Mouse (Mus musculus): ENCODE measurements around the gene Slc39a11. TPM values are rescaled to one million over a fixed set of nuclear protein-coding genes. Genes with fewer than 3 reads are reported as not detected.

Slc39a11 gene
- polyA plus RNA-seq, 1 experiment from 2014 or later, result 31.2 TPM

DNA sequence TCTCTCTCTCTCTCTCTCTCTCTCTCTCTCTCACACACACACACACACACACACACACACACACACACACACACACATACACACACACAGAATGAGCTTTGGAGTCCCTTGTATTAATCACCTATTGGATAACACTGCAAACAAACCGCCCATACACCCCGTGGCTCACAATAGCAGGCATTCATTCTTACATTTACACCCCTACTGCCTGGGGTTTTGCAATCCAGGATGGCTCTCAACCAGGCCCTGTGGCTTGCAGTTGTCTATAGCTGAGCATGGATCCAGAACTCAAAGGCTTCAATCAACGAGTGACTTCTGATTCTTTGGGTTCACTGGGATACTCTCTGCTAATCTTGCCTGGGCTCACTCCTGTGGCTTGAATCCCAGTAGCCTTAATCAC lies 424.1 kb downstream of the Slc39a11 start:
- WGBS, result 66% methylated on average over 3 of the region's 3 CpGs
- Histone ChIP-seq H3K4me2 (replicated peaks) (no peak overlapping the region), H3K27ac (no peak overlapping the region), H3K27me3 (peaks cover 82% of the 10 kb centered on the region), H3K9ac (replicated peaks) (no peak overlapping the region), H3K4me1 (replicated peaks) (peaks cover 21% of the 10 kb centered on the region), H3K4me3 (replicated peaks) (no peak overlapping the region), H3K9me3 (no peaks in the 10 kb centered on the region), H3K36me3 (no peaks in the 10 kb centered on the region)
- no peak for ATAC-seq

DNA sequence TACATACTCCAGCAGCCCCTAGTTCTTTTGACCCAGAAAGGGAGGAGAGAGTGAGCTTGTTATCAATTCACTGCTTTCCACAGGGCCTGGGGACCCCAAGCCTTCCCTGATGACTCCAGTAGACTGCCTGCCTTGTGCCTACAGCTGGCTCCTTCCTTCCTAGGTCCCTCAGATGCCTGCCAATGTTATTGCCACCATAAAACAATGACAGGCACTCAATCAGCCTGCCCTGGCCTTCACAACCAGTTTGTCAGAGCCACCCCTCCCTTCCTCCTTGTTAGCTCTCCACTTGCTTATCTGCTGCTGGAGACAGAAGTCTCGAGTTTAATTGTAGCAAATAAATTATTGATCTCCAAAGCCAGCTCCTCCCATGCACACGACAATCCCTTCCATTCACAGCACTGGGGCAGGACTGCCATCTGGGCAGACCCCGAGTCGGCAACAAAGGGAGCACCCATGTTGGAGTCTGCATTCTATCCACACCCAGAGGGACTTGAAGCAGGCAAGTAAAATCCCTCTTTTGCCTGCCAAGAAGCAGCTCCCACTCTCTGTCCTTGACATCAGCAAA lies 426.0 kb downstream of the Slc39a11 start:
- no peak for ATAC-seq
- Histone ChIP-seq H3K4me3 (replicated peaks) (no peak overlapping the region), H3K4me1 (replicated peaks) (peaks cover 17% of the 10 kb centered on the region), H3K36me3 (no peaks in the 10 kb centered on the region), H3K27me3 (peaks cover 90% of the 10 kb centered on the region), H3K9ac (replicated peaks) (no peak overlapping the region), H3K27ac (no peak overlapping the region), H3K9me3 (0 out of 2 replicates have a peak, but pooled peaks cover 7% of the 10 kb centered on the region), H3K4me2 (replicated peaks) (no peak overlapping the region)
- WGBS, result 69% methylated on average over 4 of the region's 4 CpGs

DNA sequence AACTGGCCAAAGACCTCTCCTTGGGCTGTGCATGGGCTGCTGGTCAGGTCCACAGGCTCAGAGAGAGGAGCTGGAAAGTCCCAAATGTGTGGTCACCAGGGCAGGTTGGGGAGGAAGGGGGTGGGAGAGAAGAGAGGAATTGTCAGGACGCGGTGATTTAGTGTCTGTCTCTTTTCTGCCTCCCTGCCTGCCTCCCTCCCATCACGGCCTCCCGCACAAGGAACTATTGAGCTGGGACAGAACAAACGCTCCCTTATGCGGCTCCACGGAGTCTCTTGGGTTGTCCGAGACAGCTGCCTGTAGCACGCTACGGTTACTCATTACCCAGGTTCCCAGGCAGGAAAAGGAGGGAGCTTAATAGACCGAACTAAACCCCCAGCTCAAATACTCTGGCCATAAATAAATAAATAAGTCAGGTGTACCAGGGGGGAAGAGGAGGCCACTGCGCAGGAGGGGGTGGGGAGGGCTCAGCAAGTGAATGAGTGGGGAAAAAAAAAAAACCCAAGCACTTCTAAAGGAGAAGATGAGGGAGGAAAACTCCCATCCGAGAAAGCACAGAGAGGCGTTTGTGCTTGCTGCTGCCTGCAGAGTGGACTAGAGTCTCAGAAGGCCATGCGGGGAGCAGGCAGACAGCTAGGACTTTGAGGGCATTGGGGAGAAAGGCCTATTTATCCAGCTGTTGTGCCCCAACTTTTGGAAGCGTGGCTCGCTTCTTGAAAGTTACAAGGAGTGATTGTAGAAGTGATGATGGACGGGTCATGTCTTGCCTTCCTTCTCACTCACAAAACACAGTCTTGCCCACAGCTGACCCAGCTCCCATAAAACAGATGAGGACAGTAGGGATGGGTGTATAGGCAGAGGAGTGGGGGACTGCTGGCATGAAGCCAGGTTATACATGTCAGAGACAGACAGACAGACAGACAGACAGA lies 428.3 kb downstream of the Slc39a11 start:
- Histone ChIP-seq H3K27me3 (peaks cover 91% of the 10 kb centered on the region), H3K9me3 (0 out of 2 replicates have a peak, but pooled peaks cover 7% of the 10 kb centered on the region), H3K9ac (replicated peaks) (no peak overlapping the region), H3K4me1 (replicated peaks) (peaks cover 17% of the 10 kb centered on the region), H3K4me3 (replicated peaks) (no peak overlapping the region), H3K36me3 (no peaks in the 10 kb centered on the region), H3K27ac (peak overlapping the region; percentile 61), H3K4me2 (replicated peaks) (peak overlapping the region; percentile 19)
- WGBS, result 33% methylated on average over 18 of the region's 18 CpGs
- peak; percentile 77 for ATAC-seq

DNA sequence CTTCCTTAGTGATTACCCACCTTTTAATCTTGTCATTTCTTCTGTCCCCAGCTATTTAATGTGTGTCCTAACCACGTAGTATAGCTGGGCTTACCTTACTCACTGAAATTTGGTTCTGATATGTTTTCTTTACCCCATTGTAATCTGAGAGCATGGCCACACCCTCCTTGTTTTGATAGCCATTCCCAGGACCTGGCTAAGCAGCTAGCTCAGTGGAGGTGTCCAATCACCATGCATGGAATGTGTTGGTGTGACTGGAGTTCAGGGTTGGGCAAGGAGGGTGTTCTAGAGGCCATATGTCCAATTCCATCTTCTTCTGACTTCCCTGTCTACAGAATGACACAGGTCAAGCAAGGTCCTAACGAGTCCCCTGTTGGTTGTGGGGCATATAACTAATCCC lies 429.2 kb downstream of the Slc39a11 start:
- H3K27me3 ChIP-seq, result peaks cover 91% of the 10 kb centered on the region
- no peak for ATAC-seq

DNA sequence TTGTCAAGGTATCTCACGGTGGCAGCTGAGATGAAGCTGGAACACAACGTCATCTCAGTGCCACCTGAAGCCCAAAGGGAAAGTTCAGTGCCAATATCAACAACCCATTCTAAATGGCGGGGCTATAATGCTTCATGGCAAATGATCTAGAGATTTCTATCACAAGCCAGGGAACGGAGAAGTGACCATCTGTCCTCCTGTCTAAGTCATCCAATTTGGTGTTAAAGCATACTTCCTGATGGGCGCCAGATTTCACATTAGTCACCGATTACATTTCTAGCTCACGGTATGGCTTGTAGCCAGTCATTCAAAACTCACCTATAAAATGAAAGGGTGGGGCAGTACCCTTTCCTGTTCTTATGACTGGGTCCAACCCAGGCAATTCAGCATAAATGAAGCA lies 435.1 kb downstream of the Slc39a11 start:
- peaks cover 9% of the 10 kb centered on the region for H3K4me1 ChIP-seq (replicated peaks)
- H3K27me3 ChIP-seq, result peaks cover 83% of the 10 kb centered on the region
- no peak overlapping the region for H3K9ac ChIP-seq (replicated peaks)
- no peak overlapping the region for H3K4me2 ChIP-seq (replicated peaks)
- H3K36me3 ChIP-seq, result no peaks in the 10 kb centered on the region
- 96% methylated on average over 7 of the region's 7 CpGs for WGBS
- no peak for ATAC-seq
- no peak overlapping the region for H3K4me3 ChIP-seq (replicated peaks)
- H3K9me3 ChIP-seq, result 0 out of 2 replicates have a peak, but pooled peaks cover 9% of the 10 kb centered on the region
- H3K27ac ChIP-seq, result no peak overlapping the region

More for the DNA sequence above, 429.2 kb downstream of the Slc39a11 start:
- 82% methylated on average over 2 of the region's 2 CpGs for WGBS
- H3K4me1 ChIP-seq (replicated peaks), result peaks cover 17% of the 10 kb centered on the region
- no peaks in the 10 kb centered on the region for H3K36me3 ChIP-seq
- no peak overlapping the region for H3K9ac ChIP-seq (replicated peaks)
- H3K27ac ChIP-seq, result no peak overlapping the region
- H3K4me3 ChIP-seq (replicated peaks), result no peak overlapping the region
- H3K9me3 ChIP-seq, result 0 out of 2 replicates have a peak, but pooled peaks cover 7% of the 10 kb centered on the region
- no peak overlapping the region for H3K4me2 ChIP-seq (replicated peaks)

DNA sequence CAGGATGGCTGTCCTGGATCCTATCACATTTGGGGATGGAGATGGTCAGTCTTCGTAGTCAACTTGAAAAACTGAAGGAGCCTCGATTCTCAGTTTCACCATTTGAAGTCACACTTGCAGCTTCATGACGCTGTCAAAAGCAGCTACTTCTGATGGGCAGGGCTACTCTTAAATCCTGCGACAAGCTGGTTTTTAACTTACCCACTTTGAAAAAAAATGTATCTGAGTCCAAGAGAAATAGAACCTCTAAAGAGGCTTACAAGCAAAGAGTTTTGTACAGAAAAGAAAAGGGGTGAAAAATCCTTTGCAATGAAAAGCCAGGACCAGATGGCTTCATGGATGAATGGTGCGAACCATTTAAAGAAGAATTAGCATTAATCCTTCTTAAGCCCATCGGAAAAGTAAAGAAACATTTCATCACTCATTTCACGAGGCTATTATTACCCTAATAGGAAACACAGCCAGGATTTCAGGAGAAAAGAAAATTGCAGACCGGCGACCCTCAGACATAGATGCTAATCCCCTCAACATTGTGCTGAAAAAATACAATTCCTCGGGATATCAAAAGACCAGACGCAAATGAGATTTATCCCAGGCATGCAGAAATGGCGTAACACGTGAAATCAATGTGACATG lies 437.4 kb downstream of the Slc39a11 start:
- H3K36me3 ChIP-seq, result no peaks in the 10 kb centered on the region
- peaks cover 9% of the 10 kb centered on the region for H3K4me1 ChIP-seq (replicated peaks)
- H3K27ac ChIP-seq, result no peak overlapping the region
- H3K27me3 ChIP-seq, result peaks cover 83% of the 10 kb centered on the region
- peak; percentile 48; the same call in 1 of the 2 replicates for ATAC-seq
- 10% methylated on average over 13 of the region's 13 CpGs for WGBS
- 0 out of 2 replicates have a peak, but pooled peaks cover 6% of the 10 kb centered on the region for H3K9me3 ChIP-seq
- H3K9ac ChIP-seq (replicated peaks), result no peak overlapping the region
- H3K4me2 ChIP-seq (replicated peaks), result no peak overlapping the region
- H3K4me3 ChIP-seq (replicated peaks), result no peak overlapping the region

DNA sequence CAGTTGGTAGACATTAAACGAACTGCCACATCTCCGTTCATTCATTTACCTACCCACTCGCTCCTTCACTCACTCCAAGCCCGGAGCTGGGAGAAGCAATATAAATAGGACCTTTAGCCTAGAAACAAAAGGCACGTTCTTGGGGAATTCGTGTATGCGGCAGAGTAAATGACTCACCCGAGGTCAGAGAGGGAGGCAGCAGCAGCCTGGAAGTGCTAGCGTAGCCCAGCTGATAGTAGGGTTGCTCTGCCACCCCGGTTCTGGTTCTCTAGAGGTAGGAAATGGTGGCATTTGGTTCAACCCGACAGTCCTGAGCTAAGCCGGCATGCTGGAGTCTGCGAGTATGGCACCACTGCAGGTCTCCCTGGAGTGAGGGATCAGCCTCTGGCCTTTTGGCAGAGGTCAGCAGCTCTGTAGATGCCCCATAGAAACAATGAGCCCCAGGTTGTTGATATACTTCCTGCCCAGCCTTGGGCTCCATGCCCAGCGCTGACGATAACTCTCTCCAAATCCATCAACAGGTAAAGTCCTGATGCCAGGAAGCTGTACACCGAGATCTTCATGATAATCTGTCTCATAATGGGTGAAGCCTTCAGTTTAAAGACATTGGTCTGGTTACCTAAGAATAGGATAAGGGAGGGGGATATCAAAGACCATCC lies 440.5 kb downstream of the Slc39a11 start:
- peaks cover 84% of the 10 kb centered on the region for H3K27me3 ChIP-seq
- no peak for ATAC-seq
- peaks cover 9% of the 10 kb centered on the region for H3K4me1 ChIP-seq (replicated peaks)
- no peak overlapping the region for H3K4me3 ChIP-seq (replicated peaks)
- H3K27ac ChIP-seq, result no peak overlapping the region
- H3K4me2 ChIP-seq (replicated peaks), result no peak overlapping the region
- H3K36me3 ChIP-seq, result no peaks in the 10 kb centered on the region
- 0 out of 2 replicates have a peak, but pooled peaks cover 1% of the 10 kb centered on the region for H3K9me3 ChIP-seq
- no peak overlapping the region for H3K9ac ChIP-seq (replicated peaks)
- 89% methylated on average over 16 of the region's 16 CpGs for WGBS

DNA sequence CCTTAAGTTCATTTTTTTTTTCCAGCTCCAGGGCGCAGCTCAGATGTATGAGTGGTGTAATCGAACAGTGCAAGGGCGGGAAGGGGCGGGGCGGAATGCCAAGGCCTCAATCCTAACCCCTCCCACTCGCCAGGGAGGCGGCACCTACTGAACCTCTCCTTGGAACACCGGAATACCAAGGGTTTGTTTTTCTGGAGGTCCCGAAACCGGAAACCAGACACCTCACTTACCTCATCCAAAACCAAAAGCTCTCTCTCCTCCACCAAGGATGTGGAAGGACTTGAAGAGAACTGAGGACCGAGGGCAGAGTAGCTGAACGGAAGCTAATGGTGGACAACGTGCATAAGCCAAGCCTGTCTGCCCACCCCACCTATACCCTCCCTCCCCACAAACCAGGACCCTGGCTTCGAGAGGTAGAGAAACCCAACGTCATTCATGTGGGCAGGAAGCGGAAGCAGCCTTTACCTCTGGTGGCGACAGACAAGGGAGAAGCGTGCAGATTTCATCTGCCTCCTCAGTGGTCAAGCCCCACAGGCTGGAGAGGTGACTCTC lies 441.3 kb downstream of the Slc39a11 start:
- H3K4me1 ChIP-seq (replicated peaks), result peaks cover 9% of the 10 kb centered on the region
- no peak overlapping the region for H3K27ac ChIP-seq
- peaks cover 86% of the 10 kb centered on the region for H3K27me3 ChIP-seq
- no peak overlapping the region for H3K4me2 ChIP-seq (replicated peaks)
- no peaks in the 10 kb centered on the region for H3K9me3 ChIP-seq
- no peak overlapping the region for H3K4me3 ChIP-seq (replicated peaks)
- no peaks in the 10 kb centered on the region for H3K36me3 ChIP-seq
- no peak for ATAC-seq
- no peak overlapping the region for H3K9ac ChIP-seq (replicated peaks)
- 74% methylated on average over 18 of the region's 18 CpGs for WGBS

DNA sequence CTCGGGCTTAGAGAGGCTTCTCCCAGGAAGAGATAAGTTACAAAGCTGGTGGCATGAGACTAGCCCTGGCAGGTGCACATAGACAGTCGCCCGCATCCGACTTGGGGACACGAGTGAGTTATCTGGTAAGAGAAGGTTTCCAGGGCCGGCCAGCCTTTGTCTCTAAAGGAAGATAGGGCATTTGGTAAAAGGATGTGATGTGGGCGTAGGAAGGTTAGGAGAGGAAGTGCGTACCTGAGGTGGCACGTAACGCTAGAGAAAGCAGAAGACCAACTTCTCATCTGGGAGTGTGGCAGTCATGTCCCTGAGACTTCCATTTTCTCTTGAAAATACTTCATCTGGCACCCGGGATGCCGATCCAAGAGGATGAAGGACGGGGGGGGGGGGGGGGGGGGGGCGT lies 441.9 kb downstream of the Slc39a11 start:
- no peak overlapping the region for H3K4me2 ChIP-seq (replicated peaks)
- ATAC-seq, result no peak
- H3K36me3 ChIP-seq, result no peaks in the 10 kb centered on the region
- H3K27me3 ChIP-seq, result peaks cover 90% of the 10 kb centered on the region
- no peak overlapping the region for H3K4me3 ChIP-seq (replicated peaks)
- 80% methylated on average over 14 of the region's 14 CpGs for WGBS
- no peaks in the 10 kb centered on the region for H3K9me3 ChIP-seq
- peaks cover 9% of the 10 kb centered on the region for H3K4me1 ChIP-seq (replicated peaks)
- no peak overlapping the region for H3K9ac ChIP-seq (replicated peaks)
- H3K27ac ChIP-seq, result no peak overlapping the region

DNA sequence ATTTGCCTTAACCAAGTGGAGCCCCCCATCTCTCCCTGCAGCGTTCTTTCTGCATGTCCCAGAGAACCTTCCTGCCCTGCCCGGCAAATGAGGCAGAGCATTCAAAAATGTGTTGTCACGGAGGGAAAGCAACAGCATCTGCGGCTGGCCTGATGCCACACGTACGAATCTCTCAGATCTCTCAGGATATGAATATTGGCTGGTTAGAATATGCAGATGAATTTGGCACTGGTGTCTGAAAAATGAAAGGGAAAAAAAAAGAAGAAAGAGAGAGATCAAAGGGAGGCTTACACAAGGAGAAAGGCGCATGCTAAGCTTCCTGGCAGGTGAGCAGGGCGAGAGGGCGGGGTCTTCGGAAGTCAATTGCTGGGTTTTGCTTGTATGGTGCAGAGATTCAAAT lies 443.8 kb downstream of the Slc39a11 start:
- Histone ChIP-seq H3K4me1 (replicated peaks) (peaks cover 3% of the 10 kb centered on the region; the same call in 1 of the 2 replicates), H3K27ac (no peak overlapping the region), H3K27me3 (peaks cover 90% of the 10 kb centered on the region), H3K4me3 (replicated peaks) (no peak overlapping the region), H3K36me3 (no peaks in the 10 kb centered on the region), H3K9me3 (no peaks in the 10 kb centered on the region), H3K9ac (replicated peaks) (no peak overlapping the region), H3K4me2 (replicated peaks) (no peak overlapping the region)
- 70% methylated on average over 10 of the region's 10 CpGs for WGBS
- no peak for ATAC-seq

DNA sequence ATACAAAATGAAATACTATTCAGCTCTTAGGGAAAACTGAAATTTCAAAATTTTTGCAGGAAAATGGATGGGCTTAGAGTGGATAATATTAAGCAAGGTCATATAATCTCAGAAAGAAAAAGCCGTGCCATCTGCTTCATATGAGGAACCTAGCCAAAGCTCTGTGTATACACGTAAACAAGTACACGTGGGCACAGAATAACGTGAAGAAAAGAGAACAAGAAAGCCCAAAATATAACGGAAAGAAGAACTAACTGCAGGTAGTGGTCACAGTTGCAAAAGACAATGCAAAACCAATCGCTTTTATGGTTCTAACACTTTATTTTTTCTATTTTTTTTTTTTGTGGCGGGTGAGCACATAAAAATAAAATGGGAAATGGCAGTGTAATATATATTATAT lies 446.9 kb downstream of the Slc39a11 start:
- no peak overlapping the region for H3K4me2 ChIP-seq (replicated peaks)
- WGBS, result 88% methylated on average over 7 of the region's 7 CpGs
- no peak for ATAC-seq
- no peaks in the 10 kb centered on the region for H3K36me3 ChIP-seq
- H3K4me3 ChIP-seq (replicated peaks), result no peak overlapping the region
- H3K9me3 ChIP-seq, result no peaks in the 10 kb centered on the region
- peaks cover 32% of the 10 kb centered on the region for H3K4me1 ChIP-seq (replicated peaks)
- H3K9ac ChIP-seq (replicated peaks), result no peak overlapping the region
- peaks cover 88% of the 10 kb centered on the region for H3K27me3 ChIP-seq
- H3K27ac ChIP-seq, result no peak overlapping the region

Measured in midbrain, embryonic 13.5 days (tissue).